Mouse (Mus musculus): ENCODE data around the gene Zswim5.
"Not testable (repeated sequence)": the region's sequence is repeated elsewhere in the genome, so short reads cannot be mapped to it uniquely, and the experiment has no call there.

The Zswim5 gene

GRCm38 (mm10) chr4:116876995-116877728, at the start of gene Zswim5:
Gene Zswim5, plus strand, starts transcription at chr4:116877376.
- peak; percentile 82 for DNase-seq (ENCODE audit: low read depth, low spot score)

- peak; percentile 88 for DNase-seq (ENCODE audit: low read depth, low spot score)
Observed at GRCm38 (mm10) chr4:116827819-116828218, 49.4 kb upstream of the Zswim5 start.

DNA sequence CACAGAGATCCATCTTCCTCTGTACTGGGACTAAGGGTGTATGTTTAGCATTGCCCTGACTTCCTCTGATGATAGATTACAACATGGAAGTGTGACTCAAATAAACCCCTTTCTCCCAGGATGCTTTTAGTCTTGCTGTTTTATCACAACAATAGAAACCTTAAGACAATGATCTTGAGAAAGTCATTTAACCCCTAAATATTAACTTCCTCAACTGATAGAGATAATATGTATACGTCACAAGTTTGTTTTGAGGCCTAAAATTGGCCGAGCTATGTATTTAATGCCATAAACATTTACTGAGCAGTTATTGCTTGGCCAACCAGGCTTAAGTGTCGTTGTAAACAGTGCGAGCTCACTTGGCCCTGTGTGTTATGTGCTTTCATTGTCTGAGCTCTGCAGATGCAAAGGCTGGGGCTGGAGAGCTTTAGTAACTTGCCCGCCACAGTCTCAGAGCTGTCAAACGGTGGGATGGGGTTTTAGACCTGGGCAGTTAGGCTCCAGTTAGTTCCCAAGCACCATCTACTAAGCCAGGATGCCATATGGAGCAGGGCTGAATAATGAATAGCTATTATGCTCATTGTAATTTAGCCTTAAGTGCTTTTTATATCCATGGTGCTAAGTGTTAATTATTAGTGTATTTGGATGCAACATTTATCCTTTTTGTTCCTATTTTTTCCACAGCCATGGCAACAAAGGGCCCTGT, 47.7 kb upstream of the Zswim5 start:
- DNase-seq (ENCODE audit: low read depth, low spot score), result no peak

GRCm38 (mm10) chr4:116830070-116830368, 47.2 kb upstream of the Zswim5 start:
- DNase-seq (ENCODE audit: low read depth, low spot score), result peak; percentile 68

DNA sequence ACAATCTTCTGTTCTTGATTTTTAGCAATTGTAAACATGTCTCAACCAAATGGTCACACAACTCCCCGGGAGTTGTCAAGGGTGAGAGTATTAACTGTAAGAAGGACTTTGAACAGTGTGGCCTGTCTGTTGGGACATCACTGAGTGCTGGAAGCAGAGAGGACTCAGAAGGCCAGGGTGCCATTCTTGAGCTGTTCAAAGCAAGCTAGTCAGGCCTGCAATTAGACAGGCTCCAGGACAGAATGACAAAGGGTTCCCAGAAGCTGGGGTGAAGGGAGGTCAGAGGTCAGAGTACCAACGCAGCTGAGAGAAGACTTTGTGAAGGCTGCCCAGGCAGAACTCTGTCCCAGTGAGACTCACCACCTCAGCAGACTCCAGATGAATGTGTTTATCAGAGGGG, 38.2 kb upstream of the Zswim5 start:
- DNase-seq (ENCODE audit: low read depth, low spot score), result no peak

- not testable (repeated sequence) for DNase-seq (ENCODE audit: low read depth, low spot score)
Observed at GRCm38 (mm10) chr4:116840096-116840495, 37.1 kb upstream of the Zswim5 start.

DNA sequence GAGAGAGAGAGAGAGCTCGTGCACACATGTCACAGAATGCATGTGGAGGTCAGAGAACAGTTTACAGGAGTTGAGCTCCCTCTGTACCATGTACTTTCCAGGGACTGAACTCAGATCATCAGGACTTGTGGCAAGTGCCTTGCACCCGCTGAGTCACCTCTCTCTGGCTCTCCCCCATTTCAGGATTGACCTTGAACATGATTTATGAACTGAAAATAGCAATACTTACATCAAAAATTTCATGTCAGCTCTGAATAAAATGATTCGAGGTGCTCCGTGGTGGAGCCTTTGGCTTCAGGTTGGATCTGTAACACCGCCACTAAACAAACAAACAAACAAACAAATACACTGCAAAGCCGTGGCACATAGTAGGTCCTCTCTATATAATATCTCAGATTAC, 36.3 kb upstream of the Zswim5 start:
- DNase-seq (ENCODE audit: low read depth, low spot score), result no peak

DNA sequence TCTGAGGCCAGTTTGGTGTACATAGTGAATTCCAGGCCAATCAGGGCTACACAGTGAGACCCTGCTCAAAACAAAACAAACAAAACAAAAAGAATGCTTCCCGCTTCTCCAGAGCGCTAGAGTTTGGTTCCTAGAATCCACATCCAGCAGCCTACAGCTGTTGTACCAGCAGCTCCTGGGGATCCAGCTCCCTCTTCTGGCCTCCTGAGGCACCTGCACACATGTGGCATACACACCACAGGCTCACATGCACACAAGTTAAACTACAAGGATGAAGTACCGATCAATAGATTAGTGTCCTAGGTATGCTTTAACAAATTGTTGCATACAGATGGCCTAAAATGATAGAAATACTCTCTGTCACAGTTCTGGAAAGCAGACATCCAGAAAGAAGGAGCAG, 32.9 kb upstream of the Zswim5 start:
- DNase-seq (ENCODE audit: low read depth, low spot score), result no peak

DNA sequence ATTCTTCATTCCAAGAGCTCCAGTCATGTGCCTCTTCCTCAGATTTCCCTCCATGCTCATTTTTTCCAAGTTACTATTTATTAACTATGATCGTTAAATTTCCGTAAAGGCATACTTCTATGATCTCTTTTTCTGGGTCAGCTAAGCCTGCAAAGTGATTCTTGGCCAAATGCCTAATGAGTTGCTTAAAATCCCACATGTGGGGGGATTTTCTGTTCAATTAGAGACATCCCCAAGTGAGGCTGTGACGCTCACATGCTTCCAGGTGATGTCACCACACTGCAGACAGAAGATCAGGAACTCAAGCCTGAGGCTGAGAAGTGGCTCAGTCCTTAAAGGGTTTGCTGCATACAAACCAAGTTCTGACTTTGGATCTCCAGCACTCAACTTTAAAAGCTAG, 27.3 kb upstream of the Zswim5 start:
- DNase-seq (ENCODE audit: low read depth, low spot score), result no peak

- peak; percentile 24 for DNase-seq (ENCODE audit: low read depth, low spot score)
Observed at GRCm38 (mm10) chr4:116854286-116854685, 22.9 kb upstream of the Zswim5 start.

DNA sequence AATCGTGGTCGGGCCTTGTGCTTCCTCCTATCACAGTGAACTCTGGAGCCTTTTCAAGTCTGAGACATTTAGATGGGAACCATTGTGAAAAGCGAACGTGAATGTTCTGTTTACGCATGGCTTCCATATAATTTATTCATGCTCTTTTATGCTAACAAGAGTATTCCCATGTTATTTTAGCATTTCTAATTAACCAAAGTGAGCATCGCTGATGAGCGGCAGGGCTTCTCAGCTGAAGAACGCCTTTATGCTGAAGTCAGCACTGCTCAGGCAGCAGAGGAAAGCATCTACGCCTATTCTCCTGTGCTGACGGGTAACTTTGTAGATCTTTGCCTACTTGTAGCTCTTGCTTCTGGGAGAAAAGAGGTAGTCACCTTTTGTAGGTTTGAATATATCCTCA, 20.0 kb upstream of the Zswim5 start:
- DNase-seq (ENCODE audit: low read depth, low spot score), result no peak

DNA sequence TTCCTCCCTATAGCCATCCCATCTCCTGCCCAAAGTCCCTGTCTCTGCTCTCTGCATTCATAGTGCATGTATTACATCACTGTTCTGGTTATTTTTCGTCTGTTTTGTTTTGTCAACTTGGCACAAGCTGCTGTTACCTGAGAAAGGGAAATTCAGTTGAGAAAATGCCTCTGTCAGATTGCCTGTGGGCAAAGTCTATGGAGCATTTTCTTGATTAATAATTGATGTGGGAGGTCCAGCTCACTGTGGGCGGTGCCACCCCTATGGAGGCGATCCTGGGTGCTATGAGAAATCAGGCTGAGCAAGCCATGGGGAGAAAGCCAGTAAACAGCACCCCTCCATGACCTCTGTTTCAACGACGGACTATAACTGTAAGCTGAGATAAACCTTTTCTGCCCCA, 17.5 kb upstream of the Zswim5 start:
- DNase-seq (ENCODE audit: low read depth, low spot score), result no peak

DNA sequence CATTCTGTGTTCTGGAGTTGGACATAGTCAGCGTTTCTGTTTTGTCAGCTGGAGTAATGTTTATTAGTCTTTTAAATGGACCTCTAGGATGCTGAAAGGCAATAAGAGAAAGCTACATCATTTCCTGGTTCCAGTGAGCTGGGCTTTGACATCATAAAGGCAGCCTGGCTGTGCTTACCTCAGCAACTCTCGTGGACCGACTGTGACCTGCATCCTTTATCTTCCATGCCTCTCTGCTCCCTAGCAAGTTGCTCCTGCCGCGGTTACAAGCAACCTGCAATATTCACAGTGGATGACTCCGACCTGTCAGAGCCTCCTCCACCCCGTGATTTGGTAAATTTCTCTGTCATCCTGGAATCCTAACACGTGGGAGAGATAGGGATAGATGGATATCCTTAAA, 15.2 kb upstream of the Zswim5 start:
- DNase-seq (ENCODE audit: low read depth, low spot score), result no peak

DNA sequence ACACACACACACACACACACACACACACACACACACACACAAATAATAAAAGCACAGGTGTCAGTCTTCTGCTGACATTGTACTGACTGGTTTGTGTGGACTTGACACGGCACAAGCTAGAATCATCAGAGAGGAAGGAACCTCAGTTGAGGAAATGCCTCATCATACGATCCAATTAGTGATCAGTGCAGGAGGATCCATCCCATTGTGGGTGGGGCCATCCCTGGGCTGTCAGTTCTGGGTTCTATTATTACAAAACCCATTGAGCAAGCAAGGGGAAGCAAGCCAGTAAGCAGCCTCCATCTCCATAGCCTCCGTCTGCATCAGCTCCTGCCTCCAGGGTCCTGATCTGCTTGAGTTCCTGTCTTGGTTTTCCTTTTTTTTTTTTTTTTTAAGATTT, 7.3 kb upstream of the Zswim5 start:
- no peak for DNase-seq (ENCODE audit: low read depth, low spot score)

DNA sequence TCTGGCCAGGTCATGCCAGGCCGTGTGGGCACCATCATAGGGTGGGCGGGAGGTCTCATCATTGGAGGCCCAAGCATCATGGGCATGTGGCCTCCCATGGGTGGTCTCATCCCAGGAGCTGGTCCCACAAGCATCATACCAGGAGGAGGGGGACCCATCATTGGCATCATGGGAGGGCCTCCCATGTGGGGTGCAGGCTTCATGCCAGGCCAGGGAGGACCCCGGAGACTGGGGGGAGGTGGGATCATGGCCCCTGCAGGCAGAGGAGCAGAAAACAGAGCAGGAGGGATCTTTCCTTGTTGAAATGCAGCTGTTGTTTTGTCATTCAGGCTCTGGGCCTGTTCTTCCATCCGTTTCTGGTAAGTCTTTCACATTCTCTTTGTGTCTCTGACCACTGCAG, 2.6 kb upstream of the Zswim5 start:
- no peak for DNase-seq (ENCODE audit: low read depth, low spot score)

DNA sequence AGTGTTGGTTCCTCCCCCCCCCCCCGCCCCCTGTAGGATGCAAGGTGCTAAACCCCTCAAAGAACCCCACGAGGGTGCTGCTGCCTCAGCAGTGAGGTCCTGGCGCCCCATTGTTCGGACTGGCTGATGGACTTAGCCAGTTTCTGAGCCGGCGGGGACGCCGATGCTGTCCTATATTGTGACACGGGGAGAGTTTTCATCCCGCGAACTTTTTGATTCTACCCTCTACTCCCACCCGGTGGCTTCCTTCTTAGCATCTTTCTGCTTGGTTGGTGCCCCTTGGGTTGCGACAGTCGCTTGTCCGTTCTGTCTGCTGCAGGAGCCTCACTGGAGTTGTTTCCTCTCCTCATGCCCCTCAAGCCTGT, 564 bp upstream of the Zswim5 start:
- peak; percentile 59 for DNase-seq (ENCODE audit: low read depth, low spot score)

- peak; percentile 39 for DNase-seq (ENCODE audit: low read depth, low spot score)
Observed at GRCm38 (mm10) chr4:116877729-116878321, 649 bp downstream of the Zswim5 start.

DNA sequence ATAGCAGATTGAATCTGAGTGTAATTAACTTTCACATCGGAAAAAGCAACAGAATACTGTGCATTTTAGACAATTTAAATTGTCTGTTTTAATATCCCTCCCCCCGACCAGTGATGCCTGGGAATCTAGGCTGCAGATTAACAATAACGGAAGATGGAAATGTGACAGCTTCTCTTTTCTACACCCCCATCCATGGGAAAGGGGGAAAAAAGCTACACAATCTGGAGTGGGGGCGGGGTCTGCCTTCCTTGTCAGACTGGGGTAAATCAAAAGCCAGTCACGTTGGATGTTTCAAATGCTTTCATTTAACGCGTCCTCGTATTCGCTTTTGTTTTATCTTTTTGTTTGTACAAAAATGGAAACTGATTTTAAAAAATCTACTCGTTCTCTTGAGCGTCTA, 1.3 kb downstream of the Zswim5 start:
- DNase-seq (ENCODE audit: low read depth, low spot score), result peak; percentile 61

- no peak for DNase-seq (ENCODE audit: low read depth, low spot score)
Observed at GRCm38 (mm10) chr4:116882679-116883078, 5.5 kb downstream of the Zswim5 start.

DNA sequence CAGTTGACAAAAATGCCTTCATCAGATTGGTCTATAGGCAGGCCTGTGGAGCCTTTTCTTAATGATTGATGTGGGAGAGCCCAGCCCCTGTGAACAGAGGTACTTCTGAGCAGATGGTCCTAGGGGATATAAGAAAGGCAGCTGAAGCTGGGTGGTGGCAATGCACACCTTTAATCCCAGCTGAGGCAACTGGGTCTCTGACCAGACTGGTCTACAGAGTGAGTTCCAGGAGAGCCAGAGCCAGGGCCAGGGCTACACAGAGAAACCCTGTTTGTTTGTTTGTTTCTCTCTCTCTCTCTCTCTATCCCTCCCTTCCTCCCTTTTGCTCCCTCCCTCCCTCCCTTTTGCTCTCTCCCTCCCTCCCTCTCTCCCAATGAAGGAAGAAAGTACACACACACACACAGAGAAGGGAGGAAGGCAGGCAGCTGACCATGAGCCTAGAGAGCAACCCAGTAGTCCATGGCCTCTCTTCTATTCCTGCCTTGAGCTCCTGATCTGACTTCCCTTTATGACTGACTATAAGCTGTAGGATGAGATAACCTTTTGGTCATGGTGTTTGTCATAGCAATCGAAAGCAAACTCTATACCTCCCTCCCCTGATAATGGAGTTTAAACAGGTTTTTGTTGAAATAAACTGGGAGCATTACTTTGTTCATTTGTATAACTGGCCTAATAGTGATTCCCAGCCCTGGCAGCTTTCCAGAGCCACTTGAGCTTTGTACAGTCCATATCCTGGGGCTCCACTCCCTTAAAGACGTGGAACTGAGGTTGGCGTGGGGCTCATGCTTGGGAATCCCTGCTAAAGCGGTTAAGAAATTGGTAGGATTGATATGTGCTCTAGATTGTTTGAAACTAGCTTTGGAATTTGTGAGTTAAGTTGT, 17.3 kb downstream of the Zswim5 start:
- no peak for DNase-seq (ENCODE audit: low read depth, low spot score)

GRCm38 (mm10) chr4:116910489-116911181, 33.5 kb downstream of the Zswim5 start:
- DNase-seq (ENCODE audit: low read depth, low spot score), result no peak

- DNase-seq (ENCODE audit: low read depth, low spot score), result no peak
Observed at GRCm38 (mm10) chr4:116911202-116911601, 34.0 kb downstream of the Zswim5 start.
